Mouse (Mus musculus): ENCODE results near the gene Cacna2d4. TPM values are rescaled to one million over a fixed set of nuclear protein-coding genes. Genes with fewer than 3 reads are reported as not detected.
"Not testable (repeated sequence)": the region's sequence is repeated elsewhere in the genome, so short reads cannot be mapped to it uniquely, and the experiment has no call there.

Cacna2d4 gene
- total RNA-seq, 2 experiments from 2014 or later, result 0.87 to 3.1 TPM

DNA sequence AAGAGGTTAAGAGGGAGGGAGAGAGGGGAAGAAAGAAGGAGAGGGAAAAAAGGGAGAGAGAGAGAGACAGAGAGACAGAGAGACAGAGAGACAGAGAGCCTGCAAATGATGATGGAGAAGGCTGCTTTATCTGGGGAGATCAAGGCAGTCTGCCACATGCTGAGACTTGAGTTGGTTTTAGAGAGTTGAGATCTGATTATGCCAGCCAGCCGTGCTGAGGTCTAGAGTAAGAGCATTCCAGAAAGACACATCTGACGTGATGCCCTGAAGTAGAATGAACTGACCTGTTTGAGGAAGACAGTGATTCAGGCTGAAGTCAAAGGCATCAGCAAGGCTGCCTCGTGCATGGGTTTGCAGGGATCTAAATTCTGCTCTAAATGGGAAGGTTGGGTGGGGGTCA is 97.5 kb downstream of the Cacna2d4 start:
- intact Hi-C loops (cut with DNase I), result no loop called here
- DNase-seq, result no peak

DNA sequence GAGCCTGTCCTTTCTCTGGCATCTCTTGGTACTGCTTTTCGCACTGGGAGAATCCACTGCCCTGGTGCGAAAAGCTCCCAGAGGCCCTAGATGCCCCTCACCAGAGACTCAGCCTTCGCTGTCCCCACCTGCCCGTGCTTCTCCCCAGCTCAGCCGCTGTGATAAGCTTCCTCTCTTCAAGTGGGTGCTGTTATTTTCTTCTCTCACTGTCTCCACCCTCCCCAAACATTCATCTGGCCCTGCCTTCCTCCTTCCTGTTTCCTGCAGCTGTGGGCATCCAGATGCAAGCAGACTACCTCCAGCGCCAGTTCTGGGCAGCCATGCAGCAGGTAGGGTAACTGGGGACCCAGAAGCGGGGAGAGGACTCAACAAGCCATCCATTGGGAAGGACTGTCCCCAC is 99.8 kb downstream of the Cacna2d4 start:
- intact Hi-C loops (cut with DNase I), result no loop called here
- no peak for DNase-seq

DNA sequence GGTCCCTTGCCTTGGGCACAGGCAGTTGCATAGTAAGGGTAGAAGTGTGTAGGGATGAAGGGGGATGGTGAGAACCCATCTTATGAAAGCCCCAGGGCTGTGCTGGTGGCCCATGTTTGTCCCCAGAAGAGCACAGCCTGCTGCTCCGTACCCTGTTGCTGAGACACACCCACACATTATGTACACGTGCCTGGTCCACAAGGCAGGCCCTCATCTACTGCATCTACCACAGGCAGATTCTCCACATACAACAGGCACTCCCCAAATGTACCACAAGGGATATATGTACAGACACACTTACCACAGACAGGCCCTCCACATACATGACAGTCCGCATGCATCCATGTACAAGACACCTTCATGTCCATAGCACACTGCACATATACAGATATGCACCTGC is 101.0 kb downstream of the Cacna2d4 start:
- intact Hi-C loops (cut with DNase I), result no loop called here
- DNase-seq, result no peak

DNA sequence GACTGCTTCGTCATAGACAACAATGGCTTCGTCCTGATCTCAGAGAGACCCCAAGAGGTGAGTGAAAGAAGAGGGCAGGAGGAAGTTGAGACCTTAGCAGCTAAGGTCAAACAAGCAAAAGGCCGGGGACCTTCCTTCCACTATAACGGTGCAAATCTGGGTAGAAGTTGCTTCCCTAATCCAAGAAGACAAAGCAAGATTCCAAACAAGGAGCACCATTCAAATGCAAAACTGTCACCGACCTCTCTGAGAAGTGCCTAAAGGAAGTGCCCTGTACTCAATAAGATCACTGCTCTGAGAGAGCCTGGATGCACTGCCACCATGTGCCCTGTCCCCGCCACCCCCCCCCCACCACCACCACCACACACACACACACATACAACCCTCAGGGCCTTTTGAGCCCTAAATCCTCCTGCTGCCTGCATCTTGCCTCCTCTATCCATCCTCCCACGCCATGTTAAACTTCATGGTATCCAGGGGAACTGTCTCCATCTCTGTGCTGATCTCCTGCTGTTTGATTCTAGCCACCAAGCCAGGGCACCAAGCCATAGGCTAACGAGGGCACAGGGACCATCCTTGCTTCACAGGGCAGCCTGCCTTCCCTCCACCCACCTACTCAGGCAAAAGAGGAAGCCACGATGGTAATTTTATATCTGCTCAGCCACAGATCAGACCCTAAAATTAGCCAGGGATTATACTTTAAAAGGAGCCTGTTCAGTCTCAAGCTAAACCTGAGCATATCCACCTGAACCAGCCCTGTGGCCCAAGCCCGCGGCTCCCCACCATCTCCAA is 102.0 kb downstream of the Cacna2d4 start:
- intact Hi-C loops (cut with DNase I), result no loop called here
- DNase-seq, result no peak

DNA sequence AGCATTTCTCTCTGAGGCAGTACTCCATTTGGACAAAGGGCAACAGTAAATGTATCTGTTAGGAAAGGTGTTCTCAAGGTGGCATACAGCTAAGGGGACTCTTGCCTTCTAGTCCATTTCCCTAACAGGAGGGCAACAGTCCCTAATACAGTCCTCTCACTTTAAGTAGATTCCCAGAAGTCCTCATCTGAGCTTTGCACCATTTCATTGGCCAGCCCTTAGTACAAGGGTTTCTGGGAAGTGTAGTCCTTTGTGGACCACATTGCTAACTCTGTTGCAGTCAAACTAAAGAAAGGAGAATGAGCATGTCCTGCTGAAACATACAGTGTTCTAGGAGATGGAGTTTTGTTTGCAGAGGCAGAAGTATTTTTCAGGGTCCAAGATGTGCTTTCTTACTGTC is 105.1 kb downstream of the Cacna2d4 start:
- DNase-seq, result no peak
- intact Hi-C loops (cut with DNase I), result no loop called here

DNA sequence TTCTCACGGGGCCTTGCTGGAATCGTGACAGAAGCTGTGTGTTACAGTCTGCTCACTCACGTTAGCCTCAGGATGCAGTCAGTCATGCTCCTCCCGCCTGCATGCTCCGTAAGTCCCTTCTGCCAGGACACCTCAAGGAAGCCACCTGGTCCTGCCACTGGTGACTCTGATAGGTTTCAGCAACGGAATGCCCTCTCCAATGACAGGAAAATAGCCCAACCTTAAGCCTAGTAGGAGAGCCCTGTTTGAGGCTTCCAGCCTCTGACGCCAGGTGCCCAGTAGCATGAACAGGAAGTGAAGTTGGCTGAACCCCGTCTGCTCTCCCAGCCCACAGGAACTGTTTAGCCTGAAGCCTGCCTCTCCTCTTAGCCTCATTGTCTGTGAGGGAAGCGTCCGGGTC is 109.9 kb downstream of the Cacna2d4 start:
- no peak for DNase-seq
- intact Hi-C loops (cut with DNase I), result loop anchor here (2.0 to 5.0 kb wide), 2 partner anchors 125 to 214 kb away; no protein-coding TSS in a partner anchor

DNA sequence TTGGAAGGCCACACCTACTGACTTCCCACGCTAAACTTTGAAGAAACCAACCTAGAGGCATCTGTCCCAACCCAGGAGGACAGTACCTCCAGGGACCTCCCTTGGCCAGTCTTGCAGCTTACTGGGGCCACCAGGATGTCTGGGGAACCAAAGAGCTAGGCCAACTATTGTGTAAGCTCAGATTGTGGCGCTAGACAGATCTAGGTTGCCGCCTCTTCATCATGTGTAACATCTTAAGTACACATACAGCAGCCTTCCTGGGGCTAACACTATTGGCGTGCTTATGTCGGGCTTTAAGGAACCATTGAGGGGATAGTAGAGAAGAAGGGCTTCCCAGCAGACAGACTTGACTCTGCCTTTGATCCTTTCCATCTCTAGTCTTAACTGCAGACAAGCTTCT is 111.5 kb downstream of the Cacna2d4 start:
- intact Hi-C loops (cut with DNase I), result loop anchor here (2.0 to 5.0 kb wide), 2 partner anchors 127 to 216 kb away; no protein-coding TSS in a partner anchor
- DNase-seq, result no peak

DNA sequence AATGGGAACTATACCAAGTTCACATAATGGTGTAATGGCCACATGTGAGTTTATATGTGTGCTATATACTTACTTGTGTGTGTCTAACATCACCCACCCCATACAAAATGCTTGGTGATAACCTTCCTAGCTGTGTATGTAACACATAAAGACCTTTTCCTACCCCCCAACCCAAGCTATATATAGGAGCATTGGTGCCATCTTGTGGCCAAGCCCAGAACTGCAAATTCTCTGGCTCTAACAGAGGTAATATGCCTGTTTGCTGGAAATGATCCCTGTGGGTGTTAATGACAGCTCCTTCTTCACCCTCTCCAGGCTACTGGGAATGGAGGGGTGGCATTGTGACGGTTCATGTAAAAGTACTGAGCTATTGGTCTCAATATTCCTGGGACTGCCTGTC is 111.9 kb downstream of the Cacna2d4 start:
- peak; percentile 70 to 73 for DNase-seq
- intact Hi-C loops (cut with DNase I), result loop anchor here (5.0 kb wide), 1 partner anchor 216 kb away; no protein-coding TSS in a partner anchor

DNA sequence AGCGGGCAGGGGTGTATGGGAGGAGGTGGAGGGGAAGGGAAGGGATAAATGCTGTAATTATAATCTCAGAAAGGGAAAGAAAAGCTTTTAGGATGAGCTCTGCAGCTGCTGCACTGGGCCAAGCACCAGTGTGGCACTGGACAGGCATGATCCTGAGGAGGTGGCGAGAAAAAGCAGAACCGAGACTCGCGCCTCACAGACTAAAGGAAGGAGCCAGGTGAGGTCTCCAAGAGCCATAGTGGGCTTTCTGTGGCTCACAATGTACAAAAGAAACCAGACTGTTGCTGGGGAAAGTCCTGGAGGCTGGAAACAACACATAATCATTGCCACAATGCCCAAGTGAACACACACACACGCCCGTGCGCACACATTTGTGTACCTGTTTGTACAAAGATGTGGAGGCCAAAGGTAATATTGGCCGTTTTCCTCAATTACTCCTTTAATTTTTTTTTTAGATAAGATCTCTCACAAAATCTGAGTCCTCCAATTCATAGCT is 114.4 kb downstream of the Cacna2d4 start:
- no peak for DNase-seq
- intact Hi-C loops (cut with DNase I), result loop anchor here (1.0 to 5.0 kb wide), 2 partner anchors 82 to 129 kb away; no protein-coding TSS in a partner anchor

DNA sequence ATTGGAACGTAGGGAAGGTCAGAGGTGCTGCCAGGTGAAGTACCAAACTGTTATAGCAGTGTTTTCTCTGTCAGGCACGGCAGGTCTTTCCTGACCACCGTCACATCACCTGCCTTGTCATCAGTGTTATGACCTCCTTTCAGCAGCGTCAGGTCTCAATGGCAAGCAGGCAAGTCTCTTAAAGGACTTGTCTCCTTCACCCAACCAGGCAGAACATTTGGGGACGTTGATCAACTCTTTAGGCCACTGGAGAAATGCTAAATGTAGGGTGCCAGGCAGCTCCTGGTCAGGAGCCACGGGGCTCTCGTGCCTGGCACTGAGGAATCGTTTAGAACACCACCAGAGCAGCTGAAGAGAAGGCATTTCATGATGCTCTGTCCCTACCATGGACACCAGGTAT is 115.3 kb downstream of the Cacna2d4 start:
- intact Hi-C loops (cut with DNase I), result loop anchor here (5.0 kb wide), 1 partner anchor 81 kb away; no protein-coding TSS in a partner anchor
- DNase-seq, result no peak

DNA sequence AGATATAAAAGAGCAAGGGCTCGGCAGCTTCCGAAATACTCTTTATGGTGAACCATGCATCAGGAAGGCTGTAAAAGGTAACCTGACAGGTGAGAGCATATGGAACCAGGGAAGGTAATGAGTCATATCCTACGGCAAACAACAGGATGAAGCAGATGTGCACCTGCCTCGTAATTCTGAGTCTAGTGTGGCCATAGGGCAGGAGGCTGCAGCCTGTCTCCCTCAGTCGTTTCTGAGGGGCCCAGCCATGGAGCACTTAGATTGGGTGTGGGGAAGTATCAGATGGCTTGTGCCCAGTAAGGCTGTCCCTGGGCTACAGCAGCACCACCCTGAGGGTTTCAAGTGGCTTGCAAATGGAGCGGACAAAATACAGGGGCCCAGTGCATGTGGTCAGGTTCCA is 116.2 kb downstream of the Cacna2d4 start:
- no peak for DNase-seq
- intact Hi-C loops (cut with DNase I), result loop anchor here (5.0 kb wide), 1 partner anchor 80 kb away; no protein-coding TSS in a partner anchor

DNA sequence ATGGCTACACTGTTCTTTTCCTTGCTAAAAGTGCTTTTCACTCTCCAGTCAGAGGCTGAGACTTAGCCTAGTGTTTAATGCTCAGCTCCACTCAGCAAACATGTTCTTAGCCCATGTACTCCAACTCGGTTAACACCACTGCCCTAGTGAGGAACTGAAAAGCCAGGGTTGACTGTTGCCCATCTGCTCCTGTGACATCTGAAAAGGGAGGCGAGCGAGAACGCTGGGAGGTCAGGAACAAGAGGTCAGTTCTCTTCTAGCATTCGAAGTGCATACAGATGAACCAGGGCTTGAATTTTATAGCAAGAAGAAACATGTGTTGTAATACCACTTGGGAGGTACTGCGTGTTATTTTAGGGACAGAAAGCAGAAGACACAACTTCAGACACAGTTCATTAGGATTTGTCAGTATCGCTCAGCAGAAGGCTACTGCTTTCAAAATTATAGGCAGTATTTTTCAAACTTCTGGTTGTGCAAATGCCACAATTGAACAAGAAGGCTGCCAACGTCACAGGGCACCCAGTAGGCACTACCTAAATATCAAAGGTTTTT is 121.8 kb downstream of the Cacna2d4 start:
- intact Hi-C loops (cut with DNase I), result no loop called here
- DNase-seq, result no peak

DNA sequence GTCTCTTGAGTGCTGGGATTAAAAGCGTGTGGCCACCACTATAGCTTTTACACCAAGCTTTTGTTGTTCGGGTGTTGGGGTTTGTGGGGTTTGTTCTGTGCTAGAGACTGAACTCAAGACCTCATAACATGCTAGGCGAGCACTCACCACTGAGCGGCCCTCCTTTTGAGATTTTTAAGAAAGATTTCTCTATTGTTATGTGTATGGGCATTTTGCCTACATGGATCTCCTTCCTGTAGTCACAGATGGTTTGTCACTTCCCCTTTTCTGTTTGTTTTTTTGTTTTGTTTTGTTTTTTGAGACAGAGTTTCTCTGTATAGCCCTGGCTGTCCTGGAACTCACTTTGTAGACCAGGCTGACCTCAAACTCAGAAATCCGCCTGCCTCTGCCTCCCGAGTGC is 123.9 kb downstream of the Cacna2d4 start:
- intact Hi-C loops (cut with DNase I); DNase-seq: not testable (repeated sequence)

DNA sequence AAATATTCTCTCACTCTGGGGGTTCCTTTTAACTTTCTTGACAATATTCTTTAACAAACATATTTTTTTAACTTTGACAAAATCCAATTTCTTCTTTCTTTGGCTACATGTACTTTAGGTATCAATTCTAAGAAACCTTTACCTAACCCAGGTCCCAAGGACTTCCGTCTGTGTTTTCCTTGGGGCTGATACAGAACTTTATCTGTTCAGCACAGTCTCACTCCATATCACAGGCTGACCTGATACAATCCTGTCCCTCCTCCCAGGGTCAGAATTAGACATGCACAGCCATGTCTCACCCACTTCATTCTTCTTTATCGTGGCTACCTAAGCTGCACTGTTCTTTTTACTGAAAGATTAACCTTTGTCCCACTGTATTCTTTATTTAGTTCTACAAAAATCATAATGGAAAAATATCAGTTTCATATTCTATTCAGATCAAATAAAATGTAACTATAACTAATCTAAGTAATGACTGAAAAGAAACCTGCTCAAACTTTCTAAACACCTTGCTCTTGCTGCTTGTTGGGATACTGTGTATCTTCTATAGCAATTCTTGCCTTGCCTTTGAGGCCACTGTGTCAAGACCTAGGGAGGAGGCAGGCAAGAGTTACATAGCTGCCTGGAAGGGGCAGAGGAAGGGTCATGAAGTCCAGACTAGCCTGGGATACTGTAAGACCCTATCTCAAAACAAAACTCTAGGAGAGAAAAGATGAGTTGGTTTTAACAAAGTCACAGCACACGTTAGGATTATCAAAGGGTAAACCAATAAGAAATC is 124.8 kb downstream of the Cacna2d4 start:
- no peak for DNase-seq
- intact Hi-C loops (cut with DNase I), result no loop called here

DNA sequence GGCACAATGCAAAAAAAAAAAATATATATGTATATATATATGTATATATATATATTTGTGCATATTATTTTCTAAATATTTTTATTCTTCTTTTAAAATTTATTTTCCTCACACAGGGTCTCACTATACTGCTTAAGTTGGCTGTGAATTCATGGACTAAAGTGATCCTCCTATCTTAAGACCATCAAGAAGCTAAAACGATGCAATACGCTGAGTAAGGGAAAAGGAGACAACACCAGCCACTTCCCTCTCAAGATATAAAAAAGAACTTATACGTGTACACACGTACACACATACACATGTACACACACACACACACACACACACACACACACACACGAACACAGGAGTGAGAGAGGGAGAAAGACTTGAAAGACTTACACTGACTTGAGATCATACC is 127.3 kb downstream of the Cacna2d4 start:
- intact Hi-C loops (cut with DNase I), result no loop called here
- DNase-seq, result no peak

DNA sequence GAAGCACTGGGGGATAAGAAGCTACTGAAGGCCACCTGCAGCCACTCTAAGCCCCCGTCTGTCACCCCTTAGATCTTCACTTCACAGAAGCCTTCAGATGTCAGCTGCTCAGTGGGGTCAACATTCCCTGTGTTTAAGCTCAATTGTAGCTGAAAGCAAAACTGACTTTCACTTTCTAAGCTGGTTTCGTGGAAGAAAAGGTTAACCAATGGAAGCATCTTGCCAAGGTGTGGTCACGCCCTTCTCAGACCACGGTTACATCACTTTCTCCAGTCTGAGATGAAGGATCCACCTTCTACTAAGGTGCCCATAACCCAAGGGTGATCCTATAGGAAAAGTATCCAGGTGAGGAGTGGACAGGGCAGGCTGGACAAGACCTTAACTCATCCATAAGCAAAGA is 130.5 kb downstream of the Cacna2d4 start:
- intact Hi-C loops (cut with DNase I); DNase-seq: not testable (repeated sequence)

DNA sequence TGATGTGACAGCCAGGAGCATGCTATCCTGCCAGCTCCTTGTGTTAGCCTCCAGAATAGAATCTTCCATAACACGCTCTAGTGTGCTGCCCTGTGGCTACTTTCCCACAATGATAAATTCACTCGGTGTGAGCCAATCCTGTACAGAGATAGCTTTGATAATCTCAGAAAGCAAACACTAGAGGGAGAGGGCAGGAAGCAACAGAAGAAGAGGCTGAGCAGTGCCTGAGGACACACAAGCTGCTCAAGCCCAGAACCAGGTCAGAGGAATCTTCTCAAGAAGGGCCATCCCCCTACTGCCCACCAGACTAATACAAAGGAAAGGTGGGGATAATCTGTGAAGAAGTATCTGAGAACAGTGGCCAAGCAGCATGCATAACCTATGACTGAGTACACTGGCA is 131.1 kb downstream of the Cacna2d4 start:
- intact Hi-C loops (cut with DNase I), result no loop called here
- no peak for DNase-seq

DNA sequence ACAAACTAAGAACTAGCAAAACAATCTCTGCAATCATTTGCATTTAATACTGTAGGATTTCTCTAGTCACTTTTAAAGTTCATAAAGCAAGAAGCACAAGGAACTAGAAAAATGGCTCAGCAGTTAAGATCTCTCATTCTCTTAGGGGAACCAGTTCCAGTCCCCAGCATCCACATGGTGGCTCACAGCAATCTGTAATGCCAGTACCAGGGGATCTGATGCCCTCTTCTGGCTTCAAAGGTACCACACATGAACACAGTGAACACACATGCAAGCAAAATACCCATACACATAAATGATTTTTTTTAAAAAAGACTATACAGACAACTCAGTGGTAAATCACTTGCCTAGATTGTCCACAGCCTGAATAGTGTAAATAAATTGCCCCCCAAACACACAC is 135.3 kb downstream of the Cacna2d4 start:
- no peak for DNase-seq
- intact Hi-C loops (cut with DNase I), result no loop called here

DNA sequence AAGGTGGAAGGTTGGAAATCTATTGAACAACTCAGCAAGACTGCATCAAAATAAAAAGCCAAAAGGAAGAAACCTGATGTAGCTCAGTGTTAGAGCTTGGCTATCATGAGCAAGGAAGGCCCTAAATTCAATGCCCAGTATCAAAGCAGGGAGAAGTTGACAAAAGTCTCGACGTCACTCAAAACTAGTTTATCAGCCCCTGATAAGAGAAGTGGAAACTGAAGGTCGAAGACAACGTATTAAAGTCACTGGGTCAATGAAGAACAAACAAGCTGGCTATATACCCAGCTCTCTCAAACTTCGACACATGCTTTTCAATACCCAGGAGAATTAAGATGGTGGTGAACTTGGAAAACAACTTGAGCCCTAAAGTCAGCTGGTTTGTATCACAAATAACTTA is 135.9 kb downstream of the Cacna2d4 start:
- no peak for DNase-seq
- intact Hi-C loops (cut with DNase I), result no loop called here

DNA sequence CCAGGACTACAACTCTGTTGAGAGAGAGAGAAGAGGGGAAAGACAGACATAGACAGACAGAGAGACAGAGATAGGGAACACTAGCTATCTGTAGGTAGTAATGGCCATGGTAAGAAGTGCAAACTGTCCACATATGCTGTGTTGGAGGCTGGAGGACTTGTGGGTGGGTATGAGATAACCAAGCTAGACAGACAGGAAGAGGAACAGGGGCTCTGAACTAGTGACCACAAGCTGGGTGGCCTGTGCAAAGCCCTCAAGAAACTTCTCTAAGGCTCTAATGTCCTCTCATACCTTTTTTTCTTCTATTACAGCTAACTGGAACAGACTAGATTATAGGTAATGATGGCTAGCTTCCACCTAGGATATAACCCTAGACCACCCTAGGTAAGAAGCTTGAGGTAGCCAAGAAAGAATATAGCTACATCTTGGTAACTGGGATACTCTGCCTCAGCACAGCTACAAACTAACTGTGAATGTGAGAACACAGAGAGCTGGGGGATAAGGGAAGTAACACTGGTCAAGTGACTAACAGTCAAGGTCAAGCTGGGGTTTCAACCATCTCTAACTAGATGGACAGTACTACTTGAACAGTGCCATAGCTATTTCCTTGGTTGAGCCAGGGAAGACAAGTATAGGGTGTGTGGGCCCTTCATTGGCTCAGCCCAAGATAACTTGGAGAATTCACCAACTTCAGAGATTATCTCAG is 136.8 kb downstream of the Cacna2d4 start:
- DNase-seq, result no peak
- intact Hi-C loops (cut with DNase I), result no loop called here
